Mouse (Mus musculus): Measurements from ENCODE around the gene Tcam1.

The Tcam1 gene

DNA sequence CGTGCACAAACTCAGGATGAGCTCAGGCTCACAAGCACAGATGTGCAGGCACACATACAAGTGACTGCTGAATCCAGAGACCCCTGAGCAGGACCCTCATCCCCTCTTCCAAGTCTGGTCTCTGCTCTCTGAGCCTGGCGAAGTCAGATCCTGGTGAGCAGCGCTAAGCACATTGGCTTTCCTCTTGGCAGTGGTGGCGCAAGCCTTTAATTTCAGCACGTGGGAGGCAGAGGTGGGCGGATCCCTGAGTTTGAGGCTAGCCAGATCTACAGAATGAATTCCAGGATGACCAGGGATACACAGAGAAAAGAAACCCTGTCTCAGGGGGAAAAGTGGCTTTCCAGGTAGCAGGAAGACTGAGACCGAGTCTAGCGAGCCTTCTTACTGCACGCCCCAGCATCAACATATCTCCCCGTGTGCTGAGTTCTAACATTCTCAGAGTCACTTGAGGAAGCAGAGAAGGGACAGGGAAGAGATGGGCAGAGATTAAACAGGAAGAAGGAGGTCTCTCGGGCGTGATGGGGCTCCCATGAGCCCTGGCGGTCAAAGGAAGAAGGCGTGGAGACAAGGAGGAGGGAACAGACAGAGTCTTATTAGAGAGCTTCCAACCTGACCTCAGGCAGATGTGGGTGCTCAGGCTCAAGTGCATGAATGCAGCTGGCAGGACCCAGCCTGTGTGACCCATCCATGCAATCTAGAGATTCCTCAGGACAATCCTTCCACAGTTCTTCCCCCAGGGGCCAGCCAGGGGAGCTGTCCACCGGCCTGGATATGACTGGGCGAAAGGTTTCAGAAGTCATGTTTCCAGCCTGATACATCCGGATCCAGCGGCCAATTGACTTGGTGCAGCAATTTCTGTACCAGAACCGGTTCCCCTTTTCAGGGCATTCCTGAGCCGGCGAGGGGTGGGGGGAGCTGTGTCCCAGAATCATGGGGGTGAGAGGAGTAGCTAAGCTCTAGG, 42.2 kb downstream of the Tcam1 start:
- no peak for DNase-seq (ENCODE audit: low spot score in 2 of 2)

DNA sequence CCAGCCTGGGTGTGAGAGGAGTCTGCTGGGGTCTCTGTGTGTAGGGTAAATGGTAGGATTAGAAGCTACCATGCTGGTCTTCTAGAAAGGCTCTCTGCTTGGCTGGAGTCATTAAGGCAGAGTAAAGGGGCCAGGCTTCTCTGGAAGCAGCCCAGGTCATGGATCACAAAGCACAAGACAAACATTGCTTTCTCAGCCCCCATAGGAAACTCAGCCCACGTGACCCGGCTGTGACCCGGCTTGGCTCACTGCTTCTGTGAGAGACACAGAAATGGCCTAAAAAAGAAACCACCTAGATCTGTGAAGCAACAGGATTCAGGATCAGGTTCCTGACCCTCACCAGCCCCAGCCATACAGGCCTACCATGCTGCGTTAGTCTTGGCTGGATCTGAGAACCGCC, 48.4 kb downstream of the Tcam1 start:
- peak in 1 of 2 experiments; percentile 70 for DNase-seq (ENCODE audit: low spot score in 2 of 2)

DNA sequence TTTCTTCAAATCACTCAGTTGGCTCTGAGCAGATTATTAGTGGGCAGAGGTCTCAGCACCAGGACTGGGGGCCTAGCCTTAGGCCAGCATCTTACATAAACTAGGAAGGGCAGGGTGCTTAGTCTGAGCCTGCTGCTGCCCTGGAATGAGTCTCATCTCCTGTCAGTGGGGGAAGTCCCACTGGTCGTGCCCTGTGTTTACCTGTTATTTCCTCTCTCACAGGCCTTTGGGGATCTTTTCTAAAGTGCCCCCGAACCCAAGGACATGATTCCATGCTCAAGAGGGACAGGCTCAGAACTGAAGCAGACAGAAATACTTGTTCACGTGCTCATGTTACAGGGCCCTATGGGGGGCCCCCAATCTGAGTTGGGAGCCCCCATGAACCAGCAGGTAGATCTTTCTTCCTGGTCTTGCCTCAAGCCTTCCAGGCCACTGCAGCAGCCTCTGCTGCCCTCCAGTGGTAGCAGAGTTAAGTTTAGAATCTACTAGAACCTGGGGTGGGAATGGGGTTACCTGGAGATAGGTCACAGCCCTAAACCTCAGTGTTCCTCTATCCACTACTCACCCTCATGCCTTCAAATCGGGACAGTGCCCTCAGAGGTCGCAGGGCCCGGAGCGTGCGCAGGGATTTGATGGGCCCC, 49.2 kb downstream of the Tcam1 start:
- peak; percentile 22 to 77 for DNase-seq (ENCODE audit: low spot score in 2 of 2)

DNA sequence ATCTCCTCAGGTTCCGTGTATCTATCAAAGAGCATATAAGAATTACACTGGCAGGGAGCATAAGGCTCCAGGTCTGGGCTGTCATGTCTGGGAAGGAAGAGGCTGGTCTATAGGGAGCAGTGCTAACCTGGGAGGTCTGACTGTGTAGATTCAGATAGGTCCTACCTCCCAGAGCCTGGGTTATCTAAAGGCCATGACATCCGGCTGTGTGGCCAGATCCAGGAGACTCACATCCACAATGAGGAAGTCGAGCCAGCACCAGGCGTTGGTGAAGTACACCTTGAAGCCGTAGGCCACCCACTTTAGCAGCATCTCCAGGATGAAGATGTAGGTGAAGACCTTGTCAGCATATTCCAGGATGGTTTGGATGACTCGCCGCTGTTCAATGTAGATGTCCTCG, 50.0 kb downstream of the Tcam1 start:
- DNase-seq (ENCODE audit: low spot score in 2 of 2) = no peak

DNA sequence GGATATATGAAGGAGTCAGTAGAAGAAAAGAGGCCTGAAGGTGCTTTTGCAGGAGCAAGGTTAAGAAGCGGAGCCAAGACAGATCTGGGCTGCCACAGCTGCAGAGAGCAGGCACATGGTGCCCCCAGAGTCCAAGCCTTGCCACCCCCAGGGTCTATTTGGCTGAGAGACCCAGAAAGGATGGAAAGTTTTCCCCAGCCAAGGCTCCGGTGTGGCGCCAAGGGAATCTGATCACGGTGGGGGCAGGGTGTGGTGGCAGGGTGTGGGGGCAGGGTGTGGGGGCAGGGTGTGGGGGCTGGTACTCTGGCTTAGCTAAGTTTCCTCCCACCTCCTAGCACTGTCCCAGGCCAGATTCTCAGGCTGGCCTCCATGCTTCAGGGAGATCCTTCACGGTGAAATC, 52.0 kb downstream of the Tcam1 start:
- no peak for DNase-seq (ENCODE audit: low spot score in 2 of 2)

DNA sequence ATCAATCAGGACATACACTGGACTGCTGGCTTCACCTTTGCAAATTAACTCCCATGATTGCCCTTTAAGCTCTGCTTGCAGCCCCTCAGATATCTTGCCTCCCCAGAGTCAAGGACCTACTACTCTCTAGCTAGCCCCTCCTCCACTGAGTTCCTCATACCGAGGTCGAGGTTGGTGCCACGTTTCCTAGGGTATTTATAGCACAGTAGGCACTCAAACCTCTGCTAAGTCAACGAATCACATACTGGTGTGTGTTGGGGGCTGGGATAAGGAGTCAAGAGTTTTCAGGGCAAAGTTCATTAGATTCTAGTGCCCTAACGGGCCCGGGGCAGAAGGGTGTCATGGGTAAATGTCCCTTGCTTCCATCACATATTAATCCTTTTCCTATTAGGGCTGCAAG, 52.7 kb downstream of the Tcam1 start:
- DNase-seq (ENCODE audit: low spot score in 2 of 2) = no peak

DNA sequence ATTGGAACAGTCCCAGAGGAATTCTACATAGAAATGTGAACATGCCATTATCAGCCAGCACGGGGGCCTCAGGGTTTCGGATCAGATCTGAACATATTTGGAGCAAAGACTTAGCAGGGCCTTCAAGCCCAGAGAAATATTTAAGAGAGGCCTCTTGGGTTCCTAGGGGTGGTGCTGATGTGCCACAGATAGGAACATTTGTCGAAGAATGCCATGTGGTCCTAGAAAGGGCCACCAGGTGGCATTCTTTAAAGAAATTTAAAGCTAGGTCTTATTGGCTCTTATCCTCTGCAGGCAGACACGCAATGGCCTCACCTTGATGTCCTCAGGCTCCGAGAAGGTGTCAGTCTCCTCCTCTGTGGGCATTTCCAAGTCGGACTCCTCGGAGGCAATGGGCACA, 53.2 kb downstream of the Tcam1 start:
- DNase-seq (ENCODE audit: low spot score in 2 of 2) = peak in 1 of 2 experiments; percentile 65

DNA sequence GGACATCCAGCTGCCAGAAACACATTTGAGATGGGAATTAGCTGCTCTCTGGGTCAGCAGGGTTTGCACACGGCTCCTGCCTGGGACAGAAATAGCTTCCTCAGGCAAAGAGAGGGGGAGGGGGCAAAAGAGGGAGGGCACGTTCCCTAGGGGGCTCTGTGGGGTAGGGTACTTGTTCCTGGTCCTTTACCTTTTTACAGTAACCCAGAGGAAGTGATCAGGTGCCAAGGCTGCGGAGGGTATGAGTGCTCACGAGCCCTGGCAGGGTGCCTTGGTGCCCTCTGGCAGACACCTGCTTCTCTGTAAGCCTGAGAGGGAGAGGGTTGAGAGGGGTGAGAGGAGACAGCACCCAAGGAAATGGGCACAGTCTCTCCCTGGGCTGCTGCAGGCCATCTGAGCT, 56.0 kb downstream of the Tcam1 start:
- no peak for DNase-seq (ENCODE audit: low spot score in 2 of 2)

DNA sequence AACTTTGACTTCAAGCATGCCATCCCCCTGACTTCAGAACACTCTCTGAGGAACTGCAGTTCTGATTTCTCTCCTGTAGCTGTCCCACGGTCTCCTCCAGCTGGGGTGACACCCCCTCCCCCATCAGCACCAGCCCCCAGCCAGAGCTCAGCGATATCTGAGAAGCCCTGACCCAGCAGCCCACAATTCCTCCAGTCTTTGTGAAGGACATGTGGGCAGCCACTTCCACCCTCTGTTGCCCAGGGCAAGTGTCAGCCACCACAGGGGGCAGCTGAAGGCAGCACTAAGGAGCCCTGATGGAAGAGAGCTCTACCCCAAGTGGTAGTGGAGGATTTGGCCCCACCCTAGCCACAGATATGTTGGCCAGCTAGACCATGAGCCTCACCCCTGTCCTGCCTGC, 57.6 kb downstream of the Tcam1 start:
- DNase-seq (ENCODE audit: low spot score in 2 of 2) = no peak

DNA sequence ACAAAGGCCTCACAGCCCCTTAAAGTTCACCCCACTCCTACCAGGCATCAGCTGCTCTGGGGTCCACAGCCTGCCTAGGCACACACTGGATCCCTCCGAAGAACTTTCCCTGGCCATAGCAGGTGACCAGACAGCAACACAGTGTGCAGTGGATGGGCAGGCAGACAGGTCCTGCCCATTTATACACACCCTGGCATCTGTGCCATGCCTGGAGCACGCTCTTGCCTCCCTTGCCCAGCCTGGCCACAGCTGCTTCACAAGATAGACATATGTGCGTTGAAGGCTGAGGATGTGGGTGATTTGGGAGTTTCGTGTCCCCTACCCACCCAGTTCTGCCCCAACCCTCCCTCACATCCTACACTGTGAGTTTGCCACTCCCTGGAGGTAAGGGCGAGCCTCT, 61.6 kb downstream of the Tcam1 start:
- no peak for DNase-seq (ENCODE audit: low spot score in 2 of 2)

All from natural killer cell, adult 2 months (primary cell).